14 mouse cellular contexts compared by ENCODE assay signal in the genomic region with DNA sequence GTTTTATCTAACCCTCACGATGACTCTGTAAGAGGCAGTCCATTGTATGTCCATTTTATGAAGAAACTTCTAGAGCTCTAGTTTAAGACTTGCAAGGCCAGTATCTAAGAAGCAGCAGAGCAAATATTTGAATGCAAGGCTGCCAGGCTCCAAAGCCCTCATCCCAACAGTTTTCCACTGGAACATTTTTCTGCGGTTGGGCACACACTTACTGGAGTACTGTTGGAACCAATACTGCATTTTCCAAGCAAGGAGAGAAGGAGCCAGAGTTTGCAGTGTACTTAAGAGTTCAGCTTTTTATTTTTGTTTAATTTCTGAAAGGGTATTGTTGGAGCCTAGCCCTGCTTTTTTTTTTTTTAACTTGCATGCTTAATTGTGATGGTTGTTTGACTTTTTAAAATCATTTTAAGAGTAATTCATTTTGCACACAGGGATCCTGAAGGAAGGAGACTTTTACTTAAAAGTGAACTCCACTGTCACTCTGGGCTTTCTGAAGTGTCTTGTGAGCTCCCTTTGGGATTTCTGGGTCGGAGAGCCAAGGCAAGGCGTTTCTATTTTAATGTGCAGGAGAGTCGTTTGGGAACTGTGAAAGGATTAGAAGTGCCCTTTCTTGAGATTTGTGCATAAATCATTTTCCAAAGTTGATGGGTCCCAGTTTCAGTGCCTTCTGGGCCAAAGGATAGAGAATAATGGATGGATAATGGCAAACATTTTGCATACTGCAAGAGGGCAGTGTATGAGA.
DNase-seq lines count a peak whose midpoint lies in the region; ATAC-seq and TF ChIP-seq lines count a peak whose summit lies in the region.
"Had no signal": no experiment of that assay in that cellular context is flagged by ENCODE, and none has a peak within 500 bp of the region (broad histone marks: within the 10 kb centered on the region; RNA-seq: fewer than 3 reads in every experiment).

No protein-coding gene starts in this region.

- 58% methylated on average over 5 of the region's 5 CpGs for WGBS in forebrain, postnatal 0 days
- WGBS in forebrain, embryonic 13.5 days = 72% methylated on average over 5 of the region's 5 CpGs
- WGBS in hindbrain, embryonic 14.5 days = 74% methylated on average over 5 of the region's 5 CpGs
- WGBS in hindbrain, embryonic 11.5 days = 78% methylated on average over 5 of the region's 5 CpGs
- 54% methylated on average over 5 of the region's 5 CpGs for WGBS in embryonic facial prominence, embryonic 14.5 days
- WGBS in lung, postnatal 0 days = 32% methylated on average over 5 of the region's 5 CpGs
- WGBS in liver, embryonic 12.5 days (ENCODE audit: insufficient replicate concordance) = 64% methylated on average over 5 of the region's 5 CpGs
- WGBS in liver, postnatal 0 days (ENCODE audit: insufficient replicate concordance) = 65% methylated on average over 5 of the region's 5 CpGs

- H3K9ac ChIP-seq in forebrain, postnatal 0 days = no peak overlapping the region
- no peak overlapping the region for H3K9ac ChIP-seq in forebrain, embryonic 13.5 days
- no peak overlapping the region for H3K9ac ChIP-seq in hindbrain, embryonic 14.5 days
- H3K9ac ChIP-seq in hindbrain, embryonic 11.5 days (ENCODE audit: low read depth, low read length) = no peak overlapping the region
- H3K9ac ChIP-seq in embryonic facial prominence, embryonic 14.5 days (ENCODE audit: low read depth, low read length) = no peak overlapping the region
- no peak overlapping the region for H3K9ac ChIP-seq in lung, postnatal 0 days (replicated peaks; ENCODE audit: low read depth)
- no peak overlapping the region for H3K9ac ChIP-seq in liver, embryonic 12.5 days
- no peak overlapping the region for H3K9ac ChIP-seq in liver, postnatal 0 days (replicated peaks)
- H3K9ac ChIP-seq: liver, embryonic 14.5 days; midbrain, embryonic 12.5 days had no signal

- no peak for ATAC-seq in forebrain, postnatal 0 days
- no peak for ATAC-seq in forebrain, embryonic 13.5 days
- ATAC-seq in hindbrain, embryonic 14.5 days (ENCODE audit: low FRiP score) = no peak
- no peak for ATAC-seq in hindbrain, embryonic 11.5 days (ENCODE audit: low FRiP score)
- ATAC-seq in embryonic facial prominence, embryonic 14.5 days (ENCODE audit: low read depth) = 0 out of 2 replicates have a peak, but pooled peaks have one; percentile 18
- peak; percentile 72 for ATAC-seq in lung, postnatal 0 days
- ATAC-seq in liver, embryonic 12.5 days = no peak
- no peak for ATAC-seq in liver, postnatal 0 days
- ATAC-seq: intestine, embryonic 16.5 days had no signal

- H3K4me2 ChIP-seq in forebrain, postnatal 0 days (ENCODE audit: low read depth) = no peak overlapping the region
- H3K4me2 ChIP-seq in forebrain, embryonic 13.5 days = no peak overlapping the region
- H3K4me2 ChIP-seq in hindbrain, embryonic 14.5 days (replicated peaks) = no peak overlapping the region
- no peak overlapping the region for H3K4me2 ChIP-seq in hindbrain, embryonic 11.5 days (replicated peaks; ENCODE audit: low read depth, low read length)
- no peak overlapping the region for H3K4me2 ChIP-seq in embryonic facial prominence, embryonic 14.5 days (ENCODE audit: low read depth, low read length)
- H3K4me2 ChIP-seq in lung, postnatal 0 days (replicated peaks; ENCODE audit: low read depth, low read length) = no peak overlapping the region
- H3K4me2 ChIP-seq in liver, embryonic 12.5 days = no peak overlapping the region
- H3K4me2 ChIP-seq in liver, postnatal 0 days (ENCODE audit: low read depth, low read length) = no peak overlapping the region
- H3K4me2 ChIP-seq: midbrain, embryonic 12.5 days had no signal

- H3K36me3 ChIP-seq in forebrain, postnatal 0 days (ENCODE audit: insufficient read depth) = no peaks in the 10 kb centered on the region
- no peaks in the 10 kb centered on the region for H3K36me3 ChIP-seq in forebrain, embryonic 13.5 days (ENCODE audit: poor library complexity, severe bottlenecking)
- no peaks in the 10 kb centered on the region for H3K36me3 ChIP-seq in hindbrain, embryonic 14.5 days (replicated peaks; ENCODE audit: control insufficient read depth, insufficient read depth)
- no peaks in the 10 kb centered on the region for H3K36me3 ChIP-seq in hindbrain, embryonic 11.5 days (ENCODE audit: control insufficient read depth, insufficient read depth, low read length)
- H3K36me3 ChIP-seq in embryonic facial prominence, embryonic 14.5 days (ENCODE audit: control insufficient read depth, insufficient read depth, low read length) = no peaks in the 10 kb centered on the region
- H3K36me3 ChIP-seq in lung, postnatal 0 days (ENCODE audit: insufficient read depth, low read length) = no peaks in the 10 kb centered on the region
- H3K36me3 ChIP-seq in liver, embryonic 12.5 days = no peaks in the 10 kb centered on the region
- H3K36me3 ChIP-seq in liver, postnatal 0 days (replicated peaks; ENCODE audit: insufficient read depth, low read length) = no peaks in the 10 kb centered on the region
- H3K36me3 ChIP-seq: midbrain, embryonic 12.5 days had no signal

- H3K27me3 ChIP-seq in forebrain, postnatal 0 days (ENCODE audit: insufficient read depth, low read length) = no peaks in the 10 kb centered on the region
- no peaks in the 10 kb centered on the region for H3K27me3 ChIP-seq in forebrain, embryonic 13.5 days
- H3K27me3 ChIP-seq in hindbrain, embryonic 14.5 days (ENCODE audit: control insufficient read depth, insufficient read depth, low read length) = no peaks in the 10 kb centered on the region
- no peaks in the 10 kb centered on the region for H3K27me3 ChIP-seq in hindbrain, embryonic 11.5 days (ENCODE audit: control insufficient read depth, insufficient read depth, low read length)
- no peaks in the 10 kb centered on the region for H3K27me3 ChIP-seq in embryonic facial prominence, embryonic 14.5 days (replicated peaks; ENCODE audit: control insufficient read depth, insufficient read depth, low read length)
- no peaks in the 10 kb centered on the region for H3K27me3 ChIP-seq in lung, postnatal 0 days (replicated peaks; ENCODE audit: insufficient read depth, low read length)
- no peaks in the 10 kb centered on the region for H3K27me3 ChIP-seq in liver, embryonic 12.5 days (replicated peaks)
- H3K27me3 ChIP-seq in liver, postnatal 0 days (ENCODE audit: insufficient read depth, low read length) = no peaks in the 10 kb centered on the region
- H3K27me3 ChIP-seq: midbrain, embryonic 12.5 days had no signal

- no peak for TF ChIP-seq CTCF in forebrain, postnatal 0 days (IDR thresholded peaks at IDR 0.05; ENCODE audit: low read depth)
- TF ChIP-seq CTCF in lung, postnatal 0 days (IDR thresholded peaks at IDR 0.05) = no peak
- TF ChIP-seq CTCF in liver, postnatal 0 days (IDR thresholded peaks at IDR 0.05; ENCODE audit: low read depth) = no peak

- peaks cover 9% of the 10 kb centered on the region for H3K4me1 ChIP-seq in forebrain, postnatal 0 days (ENCODE audit: insufficient read depth)
- peaks cover 10% of the 10 kb centered on the region for H3K4me1 ChIP-seq in forebrain, embryonic 13.5 days
- no peaks in the 10 kb centered on the region for H3K4me1 ChIP-seq in hindbrain, embryonic 14.5 days (replicated peaks; ENCODE audit: control insufficient read depth, insufficient read depth, low read length)
- H3K4me1 ChIP-seq in hindbrain, embryonic 11.5 days (replicated peaks; ENCODE audit: control insufficient read depth, insufficient read depth, low read length) = no peaks in the 10 kb centered on the region
- no peaks in the 10 kb centered on the region for H3K4me1 ChIP-seq in embryonic facial prominence, embryonic 14.5 days (ENCODE audit: control insufficient read depth, insufficient read depth, low read length)
- peaks cover 7% of the 10 kb centered on the region; the same call in 1 of the 2 replicates for H3K4me1 ChIP-seq in lung, postnatal 0 days (ENCODE audit: insufficient read depth, low read depth, low read length)
- no peaks in the 10 kb centered on the region for H3K4me1 ChIP-seq in liver, embryonic 12.5 days
- H3K4me1 ChIP-seq in liver, postnatal 0 days (ENCODE audit: insufficient read depth) = no peaks in the 10 kb centered on the region

- DNase-seq in forebrain, postnatal 0 days = no peak
- no peak for DNase-seq in hindbrain, embryonic 14.5 days (ENCODE audit: low spot score)
- no peak for DNase-seq in hindbrain, embryonic 11.5 days (ENCODE audit: low spot score)
- peak; percentile 72 for DNase-seq in embryonic facial prominence, embryonic 14.5 days (ENCODE audit: low spot score)
- DNase-seq in lung, postnatal 0 days (ENCODE audit: low spot score) = peak; percentile 65
- no peak for DNase-seq in liver, postnatal 0 days
- DNase-seq: adrenal gland, postnatal 14 days; cerebellum, postnatal 36 days; thymus, adult 2 months had no signal

- peak; percentile 75 for TF ChIP-seq EP300 in lung, postnatal 0 days (IDR thresholded peaks at IDR 0.05)
- TF ChIP-seq EP300 in liver, postnatal 0 days (IDR thresholded peaks at IDR 0.05; ENCODE audit: low read depth) = no peak

- H3K27ac ChIP-seq in forebrain, postnatal 0 days (ENCODE audit: low read depth, low read length) = peak overlapping the region; percentile 15; the same call in 1 of the 2 replicates
- H3K27ac ChIP-seq in forebrain, embryonic 13.5 days = no peak overlapping the region
- peak overlapping the region; percentile 47; the same call in 1 of the 2 replicates for H3K27ac ChIP-seq in hindbrain, embryonic 14.5 days
- H3K27ac ChIP-seq in hindbrain, embryonic 11.5 days (ENCODE audit: low read depth, low read length) = no peak overlapping the region
- H3K27ac ChIP-seq in embryonic facial prominence, embryonic 14.5 days (replicated peaks; ENCODE audit: low read depth, low read length) = no peak overlapping the region; the same call in 1 of the 2 replicates
- H3K27ac ChIP-seq in lung, postnatal 0 days (ENCODE audit: low read length) = 0 out of 2 replicates have a peak overlapping the region, but pooled peaks have one; percentile 20
- no peak overlapping the region for H3K27ac ChIP-seq in liver, embryonic 12.5 days
- H3K27ac ChIP-seq in liver, postnatal 0 days (ENCODE audit: low read depth) = no peak overlapping the region
- H3K27ac ChIP-seq: liver, embryonic 14.5 days; midbrain, embryonic 12.5 days had no signal

- no peak overlapping the region for H3K4me3 ChIP-seq in forebrain, postnatal 0 days (ENCODE audit: low read depth, low read length)
- H3K4me3 ChIP-seq in forebrain, embryonic 13.5 days = no peak overlapping the region
- H3K4me3 ChIP-seq in hindbrain, embryonic 14.5 days (replicated peaks; ENCODE audit: low read length) = no peak overlapping the region
- no peak overlapping the region for H3K4me3 ChIP-seq in hindbrain, embryonic 11.5 days (ENCODE audit: low read depth, low read length)
- no peak overlapping the region for H3K4me3 ChIP-seq in embryonic facial prominence, embryonic 14.5 days (ENCODE audit: low read depth, low read length)
- H3K4me3 ChIP-seq in lung, postnatal 0 days (ENCODE audit: low read depth, low read length) = no peak overlapping the region
- H3K4me3 ChIP-seq in liver, embryonic 12.5 days = no peak overlapping the region
- no peak overlapping the region for H3K4me3 ChIP-seq in liver, postnatal 0 days (ENCODE audit: low read depth, low read length)
- H3K4me3 ChIP-seq: midbrain, embryonic 12.5 days had no signal

- no peaks in the 10 kb centered on the region for H3K9me3 ChIP-seq in forebrain, postnatal 0 days (ENCODE audit: low read length)
- no peaks in the 10 kb centered on the region for H3K9me3 ChIP-seq in forebrain, embryonic 13.5 days (replicated peaks)
- no peaks in the 10 kb centered on the region for H3K9me3 ChIP-seq in hindbrain, embryonic 14.5 days (ENCODE audit: control insufficient read depth, low read length)
- H3K9me3 ChIP-seq in hindbrain, embryonic 11.5 days (ENCODE audit: control insufficient read depth, low read length) = no peaks in the 10 kb centered on the region
- H3K9me3 ChIP-seq in embryonic facial prominence, embryonic 14.5 days (ENCODE audit: control insufficient read depth, low read length) = no peaks in the 10 kb centered on the region
- no peaks in the 10 kb centered on the region for H3K9me3 ChIP-seq in lung, postnatal 0 days (ENCODE audit: low read length)
- H3K9me3 ChIP-seq in liver, embryonic 12.5 days (replicated peaks) = no peaks in the 10 kb centered on the region
- no peaks in the 10 kb centered on the region for H3K9me3 ChIP-seq in liver, postnatal 0 days (ENCODE audit: low read length)
- H3K9me3 ChIP-seq: midbrain, embryonic 12.5 days had no signal

Comparison
In these comparisons a context has a peak if more than half of its experiments do, and no peak if none do; other contexts are left out.
1. H3K27ac ChIP-seq: peak in forebrain, postnatal 0 days (single experiment), hindbrain, embryonic 14.5 days (single experiment) and lung, postnatal 0 days (single experiment); none in forebrain, embryonic 13.5 days (single experiment), hindbrain, embryonic 11.5 days (single experiment), embryonic facial prominence, embryonic 14.5 days (single experiment), liver, embryonic 12.5 days (single experiment) and liver, postnatal 0 days (single experiment).
2. ATAC-seq: peak in embryonic facial prominence, embryonic 14.5 days (single experiment) and lung, postnatal 0 days (single experiment); none in forebrain, postnatal 0 days (single experiment), forebrain, embryonic 13.5 days (single experiment), hindbrain, embryonic 14.5 days (single experiment), hindbrain, embryonic 11.5 days (single experiment), liver, embryonic 12.5 days (single experiment) and liver, postnatal 0 days (single experiment).
3. DNase-seq: peak in embryonic facial prominence, embryonic 14.5 days (single experiment) and lung, postnatal 0 days (single experiment); none in forebrain, postnatal 0 days (single experiment), hindbrain, embryonic 14.5 days (single experiment), hindbrain, embryonic 11.5 days (single experiment) and liver, postnatal 0 days (single experiment).